Mouse (Mus musculus) neural tube, embryonic 12.5 days (tissue): ENCODE results near the gene Ehbp1. TPM values are rescaled to one million over a fixed set of nuclear protein-coding genes. Genes with fewer than 3 reads are reported as not detected.

Source experiments
- ATAC-seq: fragments of 200-750 bp; cut with Nextera tagmentation; 2 replicates; pipeline ENCODE4 v1.8.0; 2017; ENCODE audit warnings: low read depth, mild to moderate bottlenecking, moderate TSS enrichment, moderate library complexity; ENCODE audit not compliant: low FRiP score
- H3K27ac ChIP-seq: fragments of 300-500 bp; sonication (generic); 2 replicates; pipeline ENCODE4 v1.5.1; 2016
- H3K27me3 ChIP-seq: fragments of 300-500 bp; sonication (generic); replicated peaks from 2 replicates; pipeline ENCODE4 v1.6.1; 2016; ENCODE audit warnings: mild to moderate bottlenecking
- H3K36me3 ChIP-seq: fragments of 300-500 bp; sonication (generic); 2 replicates; pipeline ENCODE4 v1.6.1; 2016; ENCODE audit warnings: mild to moderate bottlenecking
- H3K4me1 ChIP-seq: fragments of 300-500 bp; sonication (generic); 2 replicates; pipeline ENCODE4 v1.6.1; 2016
- H3K4me2 ChIP-seq: fragments of 300-500 bp; sonication (generic); replicated peaks from 2 replicates; pipeline ENCODE4 v1.6.1; 2016; ENCODE audit warnings: mild to moderate bottlenecking
- H3K4me3 ChIP-seq: fragments of 300-500 bp; sonication (generic); 2 replicates; pipeline ENCODE4 v1.5.1; 2016
- H3K9ac ChIP-seq: fragments of 300-500 bp; sonication (generic); 2 replicates; pipeline ENCODE4 v1.6.1; 2016; ENCODE audit warnings: mild to moderate bottlenecking
- H3K9me3 ChIP-seq: fragments of 300-500 bp; sonication (generic); 2 replicates; pipeline ENCODE4 v1.6.1; 2016; ENCODE audit warnings: mild to moderate bottlenecking
- WGBS: fragments of 180-500 bp; shearing (Covaris S2); methylation state at CpG from one replicate; pipeline ENCODE4 v1.1.7; 2016; 5-methylcytosine and 5-hydroxymethylcytosine counted together
- polyA plus RNA-seq: library from polyadenylated mRNA; unstranded; fragments of >200 nt; fragmentation: Nextera tagmentation; extraction: Ambion mirVana; gene quantifications from 2 replicates; pipeline ENCODE4 v1.2.1, GENCODE M21; 2016

Gene Ehbp1
- polyA plus RNA-seq, 1 experiment from 2014 or later: 16.1 TPM

DNA sequence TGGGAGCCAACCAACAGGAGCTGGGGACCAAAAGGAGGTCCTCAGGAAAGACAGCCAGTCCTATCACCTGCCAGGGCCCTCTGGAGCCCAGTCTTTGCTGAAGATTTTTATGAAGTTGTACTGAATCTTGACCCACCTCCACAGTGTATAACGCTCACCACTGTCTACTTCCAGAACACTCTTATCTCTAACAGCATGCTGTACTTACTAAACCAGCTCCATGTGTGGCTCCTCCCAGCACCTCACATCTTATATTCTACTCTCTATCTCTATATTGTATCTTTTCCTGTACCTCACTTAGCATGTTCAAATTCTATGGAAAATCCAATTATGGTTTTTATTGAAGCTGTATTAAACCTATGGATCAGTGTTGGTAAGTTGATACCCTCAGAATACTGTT lies 163.5 kb downstream of the Ehbp1 start:
- no peaks in the 10 kb centered on the region for H3K9me3 ChIP-seq
- H3K4me2 ChIP-seq: no peak overlapping the region
- no peaks in the 10 kb centered on the region for H3K4me1 ChIP-seq
- no peak overlapping the region for H3K9ac ChIP-seq
- no peaks in the 10 kb centered on the region for H3K36me3 ChIP-seq
- 87% methylated on average over 1 of the region's 1 CpGs for WGBS
- no peak overlapping the region for H3K27ac ChIP-seq
- no peak for ATAC-seq
- H3K4me3 ChIP-seq: no peak overlapping the region
- no peaks in the 10 kb centered on the region for H3K27me3 ChIP-seq

DNA sequence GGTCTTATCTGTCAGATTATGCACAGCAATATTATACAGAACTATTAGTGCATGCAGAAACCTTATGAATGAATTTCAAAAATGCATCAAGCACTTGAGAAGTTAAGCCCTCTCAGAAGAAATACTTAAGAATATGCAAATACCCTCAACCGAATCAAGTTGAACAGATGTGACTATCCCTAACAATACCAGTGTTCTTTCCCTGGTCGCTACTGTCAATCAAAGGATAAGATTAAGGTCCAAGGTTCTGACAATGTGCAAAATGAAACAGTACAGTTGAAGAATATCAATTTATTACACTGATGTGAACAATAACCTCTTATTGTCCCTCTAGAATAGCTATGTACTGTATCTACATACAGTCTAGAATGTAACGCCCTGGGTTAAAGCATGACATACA lies 167.8 kb downstream of the Ehbp1 start:
- Histone ChIP-seq H3K4me1 (no peaks in the 10 kb centered on the region), H3K36me3 (no peaks in the 10 kb centered on the region; the same call in 1 of the 2 replicates), H3K27ac (no peak overlapping the region), H3K4me2 (no peak overlapping the region), H3K9me3 (no peaks in the 10 kb centered on the region), H3K27me3 (no peaks in the 10 kb centered on the region), H3K9ac (no peak overlapping the region), H3K4me3 (no peak overlapping the region)
- no peak for ATAC-seq
- WGBS: 79% methylated on average over 3 of the region's 3 CpGs

DNA sequence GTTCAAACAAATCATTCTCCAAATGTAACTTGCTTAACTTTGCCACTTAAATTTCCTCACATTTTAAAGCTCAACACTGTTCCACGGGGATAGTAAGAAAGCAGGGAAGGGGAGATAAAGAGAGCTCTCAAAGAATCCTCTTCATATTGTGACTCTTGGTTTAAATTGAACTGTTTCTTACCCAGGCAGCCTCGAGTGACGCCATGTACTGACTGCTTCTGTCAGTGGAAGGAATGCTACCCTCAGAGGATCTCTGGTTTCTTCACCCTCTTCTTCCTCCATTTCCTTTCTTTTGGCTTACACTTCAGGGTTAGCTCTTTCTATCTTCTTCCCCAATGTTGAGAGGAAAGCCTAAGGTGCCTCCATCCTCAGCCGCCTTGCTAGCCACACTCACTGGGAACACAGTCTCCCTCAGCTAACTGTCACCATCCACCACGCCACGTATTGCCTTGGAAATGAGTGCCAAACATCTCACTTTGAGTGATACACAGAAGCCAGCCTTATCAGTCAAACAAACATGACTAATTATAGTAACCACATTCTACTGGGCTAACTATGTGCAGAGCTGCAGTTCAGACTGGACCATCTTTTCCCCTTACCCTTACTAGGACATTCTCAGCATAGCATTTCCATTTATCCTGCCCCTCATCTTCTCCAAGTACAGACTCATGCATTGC lies 171.0 kb downstream of the Ehbp1 start:
- H3K27ac ChIP-seq: no peak overlapping the region
- no peak overlapping the region for H3K9ac ChIP-seq
- no peaks in the 10 kb centered on the region for H3K4me1 ChIP-seq
- 94% methylated on average over 6 of the region's 6 CpGs for WGBS
- H3K4me2 ChIP-seq: no peak overlapping the region
- H3K4me3 ChIP-seq: no peak overlapping the region
- H3K36me3 ChIP-seq: peaks cover 3% of the 10 kb centered on the region
- H3K9me3 ChIP-seq: no peaks in the 10 kb centered on the region
- no peaks in the 10 kb centered on the region for H3K27me3 ChIP-seq
- ATAC-seq: no peak

DNA sequence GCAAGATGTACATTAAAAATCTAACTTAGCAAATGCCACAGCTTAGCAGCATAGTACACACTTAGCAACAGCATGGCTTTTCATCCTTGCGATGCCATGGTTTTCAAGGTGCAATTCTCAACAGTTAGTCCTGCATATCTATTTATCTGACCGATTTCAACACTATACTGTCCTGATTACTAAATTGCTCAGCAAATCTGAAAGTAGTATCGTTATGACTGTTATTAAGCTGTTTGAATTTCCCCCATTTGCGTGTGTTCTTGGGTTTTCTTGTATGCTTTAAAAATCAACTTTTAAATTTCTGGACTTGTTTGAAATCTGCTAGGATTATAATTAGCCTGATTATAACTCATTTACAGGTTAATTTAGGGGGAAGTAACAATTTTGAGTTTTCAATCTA lies 184.2 kb downstream of the Ehbp1 start:
- H3K4me1 ChIP-seq: no peaks in the 10 kb centered on the region
- no peak overlapping the region for H3K4me3 ChIP-seq
- no peaks in the 10 kb centered on the region for H3K36me3 ChIP-seq
- H3K27ac ChIP-seq: no peak overlapping the region
- no peaks in the 10 kb centered on the region for H3K9me3 ChIP-seq
- ATAC-seq: no peak
- H3K9ac ChIP-seq: no peak overlapping the region
- 92% methylated on average over 4 of the region's 4 CpGs for WGBS
- no peaks in the 10 kb centered on the region for H3K27me3 ChIP-seq
- H3K4me2 ChIP-seq: no peak overlapping the region

DNA sequence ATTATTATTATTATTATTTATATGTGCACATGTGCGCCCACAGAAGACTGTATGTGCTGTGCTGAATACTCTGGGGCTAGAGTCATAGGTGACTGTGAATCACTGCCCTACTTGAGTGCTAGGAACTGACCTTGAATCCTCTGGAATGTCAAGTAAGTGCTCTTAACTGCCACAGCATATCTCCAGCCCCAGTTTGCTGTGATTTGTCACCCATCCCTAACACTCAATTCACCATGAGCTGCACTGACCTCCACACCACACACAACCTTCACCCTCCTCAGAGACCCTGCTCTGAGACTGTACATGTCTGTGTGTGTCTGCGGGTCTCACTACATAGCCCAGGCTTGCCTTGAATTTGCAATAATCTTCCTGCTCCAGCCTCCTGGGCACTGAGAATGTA lies 185.9 kb downstream of the Ehbp1 start:
- WGBS: 94% methylated on average over 2 of the region's 2 CpGs
- no peak for ATAC-seq
- no peaks in the 10 kb centered on the region for H3K9me3 ChIP-seq

DNA sequence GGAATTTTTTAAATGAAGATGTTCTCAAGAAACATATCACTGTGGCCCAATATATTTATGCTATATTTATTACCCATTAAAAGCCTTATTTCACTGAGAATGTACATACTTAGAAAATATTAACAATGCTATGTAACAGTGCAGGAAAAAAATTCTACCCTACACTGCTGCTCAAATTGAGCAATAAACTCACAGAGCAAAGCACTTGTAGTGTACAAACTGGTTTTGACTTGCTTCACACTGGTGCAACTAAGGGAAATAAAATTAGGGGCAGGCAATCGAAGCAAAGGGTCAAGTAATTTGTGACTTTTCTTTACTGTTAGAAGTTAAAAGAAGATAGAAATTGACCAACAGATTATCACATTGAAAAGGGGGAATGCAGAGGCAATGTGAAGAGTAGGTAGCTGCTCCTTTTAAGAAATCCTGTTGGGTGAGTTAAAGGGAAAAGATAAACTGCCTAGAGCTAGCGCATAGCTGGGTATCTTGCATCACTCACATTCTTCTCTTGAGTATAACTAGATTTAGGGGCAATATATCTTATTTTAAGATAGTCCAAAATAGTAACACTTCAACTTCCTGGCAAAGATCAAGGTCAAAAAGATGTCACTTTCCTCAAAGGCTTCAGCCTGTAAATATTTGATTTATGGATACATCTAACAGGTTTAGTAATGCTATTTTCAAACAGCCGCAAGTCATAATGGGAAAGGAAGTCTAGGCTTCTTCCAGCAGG lies 186.6 kb downstream of the Ehbp1 start:
- Histone ChIP-seq H3K9me3 (no peaks in the 10 kb centered on the region), H3K4me3 (no peak overlapping the region), H3K4me1 (no peaks in the 10 kb centered on the region), H3K36me3 (no peaks in the 10 kb centered on the region), H3K27ac (no peak overlapping the region), H3K27me3 (no peaks in the 10 kb centered on the region), H3K9ac (no peak overlapping the region), H3K4me2 (no peak overlapping the region)
- no peak for ATAC-seq
- 88% methylated on average over 3 of the region's 3 CpGs for WGBS

More for the DNA sequence above, 185.9 kb downstream of the Ehbp1 start:
- no peaks in the 10 kb centered on the region for H3K27me3 ChIP-seq
- no peak overlapping the region for H3K4me2 ChIP-seq
- H3K4me1 ChIP-seq: no peaks in the 10 kb centered on the region
- H3K4me3 ChIP-seq: no peak overlapping the region
- no peak overlapping the region for H3K9ac ChIP-seq
- H3K36me3 ChIP-seq: no peaks in the 10 kb centered on the region
- no peak overlapping the region for H3K27ac ChIP-seq

DNA sequence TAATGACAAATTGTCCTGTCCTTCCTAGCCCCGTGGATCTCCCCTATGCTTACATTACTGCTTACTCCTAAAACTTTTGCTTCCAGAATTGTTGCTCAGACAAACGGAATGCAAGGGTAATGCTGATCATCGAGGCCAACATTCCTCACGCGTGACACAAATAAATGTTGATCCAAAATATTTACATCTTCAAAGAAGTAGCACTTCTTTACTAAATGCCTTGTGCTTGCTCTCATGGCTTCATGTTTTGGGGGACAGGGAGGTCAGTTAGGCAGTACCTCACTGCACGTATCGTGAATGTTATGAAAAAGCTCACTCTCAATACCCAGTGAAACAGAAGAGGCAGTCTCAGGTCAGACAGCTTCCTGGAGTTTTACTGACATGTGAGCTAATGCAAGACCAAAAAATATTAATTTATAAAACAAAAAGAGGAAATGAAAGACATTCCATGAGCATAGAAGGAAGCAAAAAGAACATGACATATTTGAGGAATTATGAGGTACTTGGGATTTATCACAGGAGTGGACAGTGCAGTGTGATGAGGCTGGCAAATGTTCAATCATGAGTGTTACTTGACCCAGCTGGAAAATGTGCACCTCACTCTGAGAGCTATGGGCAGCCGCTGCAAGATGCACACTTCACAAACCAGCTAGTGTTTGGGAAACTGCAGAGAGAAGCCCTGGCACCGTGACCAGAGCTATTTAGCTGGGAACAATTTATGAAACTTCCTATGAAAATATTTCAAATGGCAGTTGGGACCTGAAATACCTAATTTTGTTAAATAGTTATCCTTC lies 187.4 kb downstream of the Ehbp1 start:
- Histone ChIP-seq H3K4me1 (no peaks in the 10 kb centered on the region), H3K27me3 (no peaks in the 10 kb centered on the region), H3K9me3 (no peaks in the 10 kb centered on the region), H3K4me3 (no peak overlapping the region), H3K36me3 (no peaks in the 10 kb centered on the region), H3K4me2 (no peak overlapping the region), H3K27ac (no peak overlapping the region), H3K9ac (no peak overlapping the region)
- no peak for ATAC-seq
- 90% methylated on average over 9 of the region's 9 CpGs for WGBS

DNA sequence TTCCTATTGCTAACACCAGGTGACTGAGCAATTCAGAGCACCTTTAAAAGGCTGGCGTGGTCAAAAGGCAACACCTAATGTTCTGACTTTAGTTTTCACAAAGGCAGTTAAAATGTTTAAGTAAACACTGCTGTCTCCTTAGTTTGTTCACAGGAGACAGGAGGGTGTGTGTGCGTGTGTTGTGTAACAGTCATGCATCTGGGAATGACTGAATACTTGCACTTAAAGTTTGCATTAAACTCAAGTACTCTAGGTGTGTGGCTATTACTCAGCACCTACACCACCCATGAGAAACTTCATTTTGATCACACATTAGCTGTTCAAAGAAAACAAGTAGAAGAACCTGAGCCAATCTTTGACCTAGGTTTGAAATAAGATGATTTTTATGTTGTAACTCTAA lies 201.4 kb downstream of the Ehbp1 start:
- no peak for ATAC-seq
- WGBS: 76% methylated on average over 2 of the region's 2 CpGs

DNA sequence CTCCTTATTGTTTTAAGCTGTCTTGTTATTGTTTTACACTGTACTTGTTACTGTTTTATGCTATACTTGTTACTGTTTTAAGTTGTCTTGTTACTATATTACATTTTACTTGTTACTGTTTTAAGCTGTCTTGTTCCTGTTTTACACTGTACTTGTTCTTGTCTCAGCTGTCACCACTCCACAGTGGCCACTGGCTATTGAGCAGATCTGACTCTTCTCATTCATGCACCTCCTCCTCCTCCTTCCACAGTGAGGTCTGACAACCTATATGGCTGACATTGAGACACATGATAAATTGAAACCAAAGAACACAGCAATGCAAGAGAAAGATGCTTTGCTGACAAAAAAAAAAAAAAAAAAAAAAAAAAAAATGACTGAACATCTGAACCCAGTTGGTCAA lies 203.6 kb downstream of the Ehbp1 start:
- no peaks in the 10 kb centered on the region for H3K27me3 ChIP-seq
- H3K9ac ChIP-seq: no peak overlapping the region
- no peak overlapping the region for H3K27ac ChIP-seq
- no peaks in the 10 kb centered on the region for H3K4me1 ChIP-seq
- no peak overlapping the region for H3K4me2 ChIP-seq
- ATAC-seq: no peak
- no peak overlapping the region for H3K4me3 ChIP-seq
- H3K9me3 ChIP-seq: no peaks in the 10 kb centered on the region
- H3K36me3 ChIP-seq: 0 out of 2 replicates have a peak, but pooled peaks cover 2% of the 10 kb centered on the region

More for the DNA sequence above, 201.4 kb downstream of the Ehbp1 start:
- Histone ChIP-seq H3K4me3 (no peak overlapping the region), H3K4me1 (no peaks in the 10 kb centered on the region), H3K27me3 (no peaks in the 10 kb centered on the region), H3K36me3 (0 out of 2 replicates have a peak, but pooled peaks cover 2% of the 10 kb centered on the region), H3K9me3 (no peaks in the 10 kb centered on the region), H3K9ac (no peak overlapping the region), H3K4me2 (no peak overlapping the region), H3K27ac (no peak overlapping the region)

DNA sequence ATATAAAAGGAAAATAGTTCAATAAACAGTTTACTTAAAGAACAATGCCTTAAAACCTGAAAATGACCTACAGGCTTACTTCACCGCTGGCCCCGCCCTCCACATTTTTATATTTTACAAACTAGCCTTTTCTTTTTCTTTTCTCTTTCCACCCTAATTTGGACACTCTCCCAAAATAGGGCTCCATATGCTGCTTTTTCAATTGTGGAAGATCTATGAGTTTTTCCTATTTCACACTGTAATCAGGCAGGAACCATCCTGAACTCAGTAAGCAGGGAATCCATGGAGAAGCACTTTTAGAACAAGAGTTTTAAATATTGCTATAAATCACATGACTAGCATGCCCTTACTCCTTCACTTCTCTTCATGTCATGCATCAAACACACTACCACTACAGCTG lies 216.9 kb downstream of the Ehbp1 start:
- H3K9ac ChIP-seq: no peak overlapping the region
- no peaks in the 10 kb centered on the region for H3K9me3 ChIP-seq
- H3K4me2 ChIP-seq: no peak overlapping the region
- 98% methylated on average over 2 of the region's 2 CpGs for whole genome bisulfite sequencing
- no peaks in the 10 kb centered on the region for H3K27me3 ChIP-seq
- no peaks in the 10 kb centered on the region for H3K4me1 ChIP-seq
- no peaks in the 10 kb centered on the region for H3K36me3 ChIP-seq
- no peak for ATAC-seq
- no peak overlapping the region for H3K27ac ChIP-seq
- no peak overlapping the region for H3K4me3 ChIP-seq

DNA sequence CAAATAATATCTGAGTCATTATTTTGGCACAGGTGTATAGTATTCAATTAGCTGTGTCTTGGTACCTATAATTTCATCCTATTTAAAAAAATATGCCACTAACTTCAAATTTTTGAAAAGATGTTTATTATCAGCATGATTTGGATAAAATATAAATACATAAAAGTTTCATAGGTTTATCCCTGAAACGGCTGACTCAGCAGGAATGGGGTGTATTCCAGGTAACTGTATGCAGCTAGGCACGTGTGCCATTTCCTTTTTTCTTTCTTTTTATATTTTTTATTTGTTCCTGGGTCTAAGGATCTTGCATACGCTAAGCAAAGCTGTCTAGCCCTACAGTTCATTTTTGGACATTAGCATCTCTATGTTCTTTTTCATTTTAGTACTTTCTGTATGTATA lies 223.2 kb downstream of the Ehbp1 start:
- Histone ChIP-seq H3K27me3 (no peaks in the 10 kb centered on the region), H3K27ac (no peak overlapping the region), H3K36me3 (no peaks in the 10 kb centered on the region), H3K9me3 (no peaks in the 10 kb centered on the region), H3K9ac (no peak overlapping the region), H3K4me3 (no peak overlapping the region), H3K4me1 (no peaks in the 10 kb centered on the region), H3K4me2 (no peak overlapping the region)
- ATAC-seq: no peak
- WGBS: 96% methylated on average over 3 of the region's 3 CpGs

DNA sequence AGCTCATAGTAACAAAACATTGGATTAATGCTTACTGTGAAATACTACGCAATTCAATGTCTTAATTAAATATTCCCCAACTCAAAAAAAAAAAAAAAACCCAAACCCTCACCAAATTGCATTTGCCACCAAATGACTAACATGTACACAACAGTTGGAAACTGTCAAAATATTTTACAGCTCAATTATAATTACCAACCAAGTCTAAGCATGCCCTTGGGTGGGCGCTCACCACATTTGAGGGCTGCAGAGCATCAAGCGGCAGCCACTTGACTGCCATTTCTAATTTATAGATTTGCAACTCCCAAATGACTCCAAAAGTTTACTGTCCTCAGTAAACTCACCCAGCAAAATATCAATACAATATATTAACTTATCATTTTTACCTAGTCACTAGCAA lies 229.9 kb downstream of the Ehbp1 start:
- WGBS: 93% methylated on average over 3 of the region's 3 CpGs
- H3K4me2 ChIP-seq: no peak overlapping the region
- H3K27ac ChIP-seq: no peak overlapping the region
- no peaks in the 10 kb centered on the region for H3K27me3 ChIP-seq
- no peaks in the 10 kb centered on the region for H3K36me3 ChIP-seq
- H3K9me3 ChIP-seq: no peaks in the 10 kb centered on the region
- no peak overlapping the region for H3K9ac ChIP-seq
- no peak overlapping the region for H3K4me3 ChIP-seq
- H3K4me1 ChIP-seq: no peaks in the 10 kb centered on the region
- no peak for ATAC-seq
